Mouse (Mus musculus): ENCODE results near the gene Hibch. TPM values are rescaled to one million over a fixed set of nuclear protein-coding genes. Genes with fewer than 3 reads are reported as not detected.
A peak's percentile ranks its signal among the peaks of the same experiment; 100 is the strongest.

Gene Hibch
- polyA plus RNA-seq, 1 experiment = 9.1 TPM

DNA sequence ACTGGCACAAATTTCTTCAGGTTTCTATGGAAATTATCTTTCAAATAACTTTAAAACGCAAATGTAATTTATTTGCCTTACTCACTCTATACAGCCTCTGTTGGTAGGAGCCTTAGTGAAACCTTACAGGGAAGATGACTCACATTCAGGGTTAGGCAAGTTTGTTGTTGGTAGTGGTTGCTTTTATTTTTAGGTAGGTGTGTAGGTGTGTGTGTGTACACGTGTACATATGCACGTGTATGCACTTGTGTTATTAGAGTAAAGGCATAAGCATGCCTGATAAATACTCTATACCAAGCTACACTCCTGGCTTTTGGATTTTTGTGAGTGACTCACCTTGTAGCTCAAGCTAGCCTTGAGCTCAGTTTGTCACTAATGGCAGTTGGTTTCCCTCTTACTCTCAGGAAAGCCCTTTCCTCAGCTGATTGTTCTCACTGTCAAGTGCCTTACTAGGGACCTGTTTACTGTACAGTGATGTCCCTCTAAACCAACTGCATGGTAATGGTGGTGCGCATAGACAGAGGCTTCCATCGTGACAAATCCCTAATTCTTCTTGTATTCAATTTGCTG lies 42.2 kb upstream of the Hibch start:
- Histone ChIP-seq H3K27me3 (ENCODE audit: control insufficient read depth, insufficient read depth, low read length) (no peaks in the 10 kb centered on the region), H3K36me3 (ENCODE audit: control insufficient read depth, insufficient read depth, low read length) (no peaks in the 10 kb centered on the region), H3K4me3 (ENCODE audit: low read depth, low read length) (no peak overlapping the region), H3K4me1 (ENCODE audit: control insufficient read depth, insufficient read depth, insufficient read length, low read length) (peaks cover 6% of the 10 kb centered on the region; the same call in 1 of the 2 replicates), H3K27ac (ENCODE audit: insufficient read depth, low read depth, low read length) (no peak overlapping the region)
- WGBS = 89% methylated on average over 5 of the region's 5 CpGs
- TF ChIP-seq POLR2A (IDR thresholded peaks at IDR 0.05; ENCODE audit: low read depth, low read length) (no peak), CTCF (IDR thresholded peaks at IDR 0.05; ENCODE audit: extremely low read depth, insufficient read length, insufficient replicate concordance, low read depth, low read length) (no peak)

DNA sequence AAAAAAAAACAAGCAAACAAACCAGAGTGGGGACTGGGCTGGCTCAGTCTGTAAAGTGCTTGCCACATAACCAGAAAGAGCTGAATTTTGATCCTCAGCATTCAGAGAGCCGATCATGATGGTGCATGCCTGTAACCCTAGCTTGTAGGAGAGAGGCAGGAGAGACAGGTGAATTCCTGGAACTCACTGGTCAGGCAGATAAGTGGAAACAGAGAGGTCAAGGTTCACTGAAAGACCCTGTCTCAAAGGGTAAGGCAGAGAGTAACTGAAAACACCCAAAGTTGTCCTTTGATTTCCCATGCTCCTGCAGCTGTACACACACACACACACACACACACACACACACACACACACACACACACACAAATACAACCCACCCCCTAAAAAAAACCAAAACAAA lies 39.7 kb upstream of the Hibch start:
- Histone ChIP-seq H3K27ac (ENCODE audit: insufficient read depth, low read depth, low read length) (no peak overlapping the region), H3K27me3 (ENCODE audit: control insufficient read depth, insufficient read depth, low read length) (no peaks in the 10 kb centered on the region), H3K36me3 (ENCODE audit: control insufficient read depth, insufficient read depth, low read length) (no peaks in the 10 kb centered on the region), H3K4me1 (ENCODE audit: control insufficient read depth, insufficient read depth, insufficient read length, low read length) (peaks cover 14% of the 10 kb centered on the region; the same call in 1 of the 2 replicates), H3K4me3 (ENCODE audit: low read depth, low read length) (no peak overlapping the region)
- WGBS = 55% methylated on average over 1 of the region's 1 CpGs
- TF ChIP-seq CTCF (IDR thresholded peaks at IDR 0.05; ENCODE audit: extremely low read depth, insufficient read length, insufficient replicate concordance, low read depth, low read length) = no peak
- no peak for TF ChIP-seq POLR2A (IDR thresholded peaks at IDR 0.05; ENCODE audit: low read depth, low read length)

DNA sequence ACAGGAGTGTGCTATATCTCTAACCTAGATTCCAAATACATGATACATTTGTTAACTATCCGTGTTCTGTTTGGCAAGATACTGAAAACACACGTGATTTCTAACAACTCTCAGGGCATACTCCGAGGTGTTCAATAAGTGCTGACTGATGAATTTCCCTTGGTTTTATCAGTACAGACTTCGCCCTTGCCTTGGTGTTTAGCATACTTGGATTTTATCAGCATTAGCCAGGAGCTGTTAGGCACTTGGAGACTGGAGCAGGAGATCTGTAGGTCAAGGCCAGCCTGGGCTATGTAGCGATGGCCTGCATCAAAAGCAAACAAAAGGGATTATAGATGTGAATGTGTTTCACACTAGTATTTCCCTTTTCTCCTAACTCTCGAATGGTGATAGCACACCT lies 36.3 kb upstream of the Hibch start:
- no peaks in the 10 kb centered on the region for H3K36me3 ChIP-seq (ENCODE audit: control insufficient read depth, insufficient read depth, low read length)

DNA sequence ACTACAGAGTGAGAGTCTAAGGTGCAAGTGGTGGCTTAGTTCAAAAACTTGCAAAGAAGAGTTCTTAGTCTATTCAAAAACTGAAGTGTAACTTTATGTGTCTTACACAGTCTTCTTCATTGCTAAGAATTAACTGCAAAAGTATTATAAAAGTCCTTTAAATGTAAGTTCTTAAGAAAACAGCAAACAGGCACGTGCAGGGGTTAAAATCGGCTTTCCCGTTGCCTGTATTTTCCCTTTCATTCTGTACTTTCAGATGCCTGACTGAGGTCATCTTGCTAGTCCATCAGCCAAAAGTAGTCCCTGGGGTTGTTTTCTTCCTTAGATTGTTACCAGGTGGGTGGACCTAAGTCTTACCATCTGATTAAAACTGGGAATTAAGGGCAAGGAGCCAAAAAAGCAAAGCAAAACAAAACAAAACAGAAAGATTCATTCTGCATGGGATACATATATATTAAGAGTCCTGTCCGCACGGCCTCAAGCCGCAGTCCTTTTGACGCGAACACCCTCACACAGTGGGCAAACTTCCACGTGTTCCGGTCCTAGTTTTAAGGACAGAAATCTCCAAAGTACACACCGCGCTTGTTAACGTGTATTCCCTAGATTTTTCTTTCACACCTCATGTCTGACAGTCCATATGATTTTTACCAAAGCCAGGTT lies 28.4 kb upstream of the Hibch start:
- Histone ChIP-seq H3K27me3 (ENCODE audit: control insufficient read depth, insufficient read depth, low read length) (no peaks in the 10 kb centered on the region), H3K27ac (ENCODE audit: insufficient read depth, low read depth, low read length) (no peak overlapping the region), H3K4me3 (ENCODE audit: low read depth, low read length) (peak overlapping the region; percentile 35), H3K36me3 (ENCODE audit: control insufficient read depth, insufficient read depth, low read length) (no peaks in the 10 kb centered on the region), H3K4me1 (ENCODE audit: control insufficient read depth, insufficient read depth, insufficient read length, low read length) (peaks cover 1% of the 10 kb centered on the region)
- 59% methylated on average over 13 of the region's 13 CpGs for WGBS
- no peak for TF ChIP-seq POLR2A (IDR thresholded peaks at IDR 0.05; ENCODE audit: low read depth, low read length)
- no peak for TF ChIP-seq CTCF (IDR thresholded peaks at IDR 0.05; ENCODE audit: extremely low read depth, insufficient read length, insufficient replicate concordance, low read depth, low read length)

More for the DNA sequence above, 36.3 kb upstream of the Hibch start:
- Histone ChIP-seq H3K4me3 (ENCODE audit: low read depth, low read length) (no peak overlapping the region), H3K4me1 (ENCODE audit: control insufficient read depth, insufficient read depth, insufficient read length, low read length) (peaks cover 11% of the 10 kb centered on the region; the same call in 1 of the 2 replicates), H3K27ac (ENCODE audit: insufficient read depth, low read depth, low read length) (no peak overlapping the region), H3K27me3 (ENCODE audit: control insufficient read depth, insufficient read depth, low read length) (no peaks in the 10 kb centered on the region)
- TF ChIP-seq POLR2A (IDR thresholded peaks at IDR 0.05; ENCODE audit: low read depth, low read length) (no peak), CTCF (IDR thresholded peaks at IDR 0.05; ENCODE audit: extremely low read depth, insufficient read length, insufficient replicate concordance, low read depth, low read length) (no peak)
- WGBS = 25% methylated on average over 6 of the region's 6 CpGs

DNA sequence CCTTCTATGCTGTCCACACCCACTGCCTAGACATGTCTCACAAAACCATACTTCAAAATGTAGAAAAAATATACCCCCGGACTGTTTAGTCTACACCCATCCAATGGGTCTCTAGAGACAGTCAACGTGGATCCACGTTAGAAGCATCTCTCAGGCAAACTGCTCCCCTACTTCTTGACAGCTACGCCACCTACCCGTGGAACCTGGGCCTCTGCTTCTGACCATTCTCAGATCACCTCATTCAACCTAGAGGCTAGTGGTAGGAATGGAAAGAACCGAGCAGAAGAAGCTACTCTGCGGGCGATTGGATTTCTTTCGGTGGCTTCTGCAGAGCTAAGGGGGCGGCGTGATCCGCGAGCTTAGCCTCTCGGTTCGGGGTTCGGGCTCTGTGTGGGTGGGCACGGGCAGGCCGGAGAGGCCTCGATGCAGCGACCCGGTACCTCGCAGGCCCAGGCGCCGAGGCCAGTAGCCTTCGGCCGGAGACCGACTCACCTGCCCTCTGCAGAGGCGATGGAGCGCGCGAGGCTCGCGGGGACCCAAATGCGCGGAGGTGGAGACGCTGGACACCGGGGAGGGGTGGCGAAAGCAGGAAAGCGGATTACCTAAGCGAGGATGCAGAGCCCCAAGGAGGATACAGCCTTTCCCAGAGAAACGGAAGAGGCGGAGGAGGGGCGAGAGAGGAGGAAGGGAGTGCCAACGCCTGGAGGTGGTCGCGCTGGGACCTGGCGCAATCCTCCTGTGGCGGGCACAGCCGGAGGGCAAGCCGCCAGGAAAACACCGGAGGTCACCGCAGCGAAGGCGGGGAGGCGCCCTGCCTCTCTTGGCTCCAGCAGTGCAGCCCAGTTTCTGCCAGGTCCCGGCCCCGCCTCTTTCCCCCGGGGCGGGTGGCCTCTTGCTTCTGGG lies 27.6 kb upstream of the Hibch start, which contains the start of gene Inpp1:
Gene Inpp1 (minus strand): TSS at position 779 of the 903 bp plus-strand sequence.
- 1% methylated on average over 58 of the region's 59 CpGs for WGBS
- peak within 1 kb of the TSS; percentile 29 for H3K27ac ChIP-seq (ENCODE audit: insufficient read depth, low read depth, low read length)

GRCm38 (mm10) chr1:52817813-52818147 lies 26.9 kb upstream of the Hibch start:
- WGBS = 8% methylated on average over 7 of the region's 7 CpGs
- Histone ChIP-seq H3K36me3 (ENCODE audit: control insufficient read depth, insufficient read depth, low read length) (no peaks in the 10 kb centered on the region), H3K27ac (ENCODE audit: insufficient read depth, low read depth, low read length) (no peak overlapping the region; the same call in 1 of the 2 replicates), H3K4me1 (ENCODE audit: control insufficient read depth, insufficient read depth, insufficient read length, low read length) (peaks cover 1% of the 10 kb centered on the region), H3K4me3 (ENCODE audit: low read depth, low read length) (peak overlapping the region; percentile 73), H3K27me3 (ENCODE audit: control insufficient read depth, insufficient read depth, low read length) (no peaks in the 10 kb centered on the region)
- TF ChIP-seq CTCF (IDR thresholded peaks at IDR 0.05; ENCODE audit: extremely low read depth, insufficient read length, insufficient replicate concordance, low read depth, low read length) (no peak), POLR2A (IDR thresholded peaks at IDR 0.05; ENCODE audit: low read depth, low read length) (no peak)

More for the DNA sequence above, 27.6 kb upstream of the Hibch start, which contains the start of gene Inpp1:
- TF ChIP-seq CTCF (IDR thresholded peaks at IDR 0.05; ENCODE audit: extremely low read depth, insufficient read length, insufficient replicate concordance, low read depth, low read length) = peak; percentile 67; the same call in 1 of the 2 replicates
- peak; percentile 17; the same call in 1 of the 2 replicates for TF ChIP-seq POLR2A (IDR thresholded peaks at IDR 0.05; ENCODE audit: low read depth, low read length)
- no peaks in the 10 kb centered on the region for H3K36me3 ChIP-seq (ENCODE audit: control insufficient read depth, insufficient read depth, low read length)
- peaks cover 1% of the 10 kb centered on the region for H3K4me1 ChIP-seq (ENCODE audit: control insufficient read depth, insufficient read depth, insufficient read length, low read length)
- no peaks in the 10 kb centered on the region for H3K27me3 ChIP-seq (ENCODE audit: control insufficient read depth, insufficient read depth, low read length)
- peak within 1 kb of the TSS; percentile 73 for H3K4me3 ChIP-seq (ENCODE audit: low read depth, low read length)

All from small intestine, adult 2 months (tissue).